Mouse (Mus musculus) hindbrain, embryonic 10.5 days (tissue): ENCODE results near the gene Dmxl2. TPM values are rescaled to one million over a fixed set of nuclear protein-coding genes. Genes with fewer than 3 reads are reported as not detected.

Experiments
- DNase-seq: peaks from one replicate; pipeline ENCODE4 v3.0.0-alpha.2; 2017; ENCODE audit warnings: low spot score
- H3K27ac ChIP-seq: fragments of 300-500 bp; sonication (generic); 2 replicates; pipeline ENCODE4 v1.5.1; 2016; ENCODE audit warnings: mild to moderate bottlenecking, moderate library complexity
- H3K27me3 ChIP-seq: fragments of 300-500 bp; sonication (generic); 2 replicates; pipeline ENCODE4 v1.6.1; 2016; ENCODE audit warnings: mild to moderate bottlenecking; ENCODE audit not compliant: poor library complexity, insufficient read depth, severe bottlenecking
- H3K36me3 ChIP-seq: fragments of 300-500 bp; sonication (generic); 2 replicates; pipeline ENCODE4 v1.6.1; 2016; ENCODE audit warnings: mild to moderate bottlenecking, moderate library complexity
- H3K4me1 ChIP-seq: fragments of 300-500 bp; sonication (generic); replicated peaks from 2 replicates; pipeline ENCODE4 v1.6.1; 2016; ENCODE audit warnings: mild to moderate bottlenecking
- H3K4me3 ChIP-seq: fragments of 300-500 bp; sonication (generic); 2 replicates; pipeline ENCODE4 v1.5.1; 2016; ENCODE audit warnings: mild to moderate bottlenecking, moderate library complexity
- H3K9me3 ChIP-seq: fragments of 300-500 bp; sonication (generic); 2 replicates; pipeline ENCODE4 v1.6.1; 2016; ENCODE audit warnings: mild to moderate bottlenecking, moderate library complexity
- WGBS: fragments of 180-500 bp; shearing (Covaris S2); methylation state at CpG from one replicate; pipeline ENCODE4 v1.1.7; 2016; 5-methylcytosine and 5-hydroxymethylcytosine counted together
- polyA plus RNA-seq: library from polyadenylated mRNA; unstranded; fragments of >200 nt; fragmentation: Nextera tagmentation; extraction: Ambion mirVana; gene quantifications from 2 replicates; pipeline ENCODE4 v1.2.1, GENCODE M21; 2016

The Dmxl2 gene
- polyA plus RNA-seq, 1 experiment from 2014 or later: 10.7 TPM

GRCm38 (mm10) chr9:54531421-54531820 is 30.0 kb upstream of the Dmxl2 start:
- Histone ChIP-seq H3K27me3 (no peaks in the 10 kb centered on the region), H3K36me3 (no peaks in the 10 kb centered on the region)
- DNase-seq: no peak

DNA sequence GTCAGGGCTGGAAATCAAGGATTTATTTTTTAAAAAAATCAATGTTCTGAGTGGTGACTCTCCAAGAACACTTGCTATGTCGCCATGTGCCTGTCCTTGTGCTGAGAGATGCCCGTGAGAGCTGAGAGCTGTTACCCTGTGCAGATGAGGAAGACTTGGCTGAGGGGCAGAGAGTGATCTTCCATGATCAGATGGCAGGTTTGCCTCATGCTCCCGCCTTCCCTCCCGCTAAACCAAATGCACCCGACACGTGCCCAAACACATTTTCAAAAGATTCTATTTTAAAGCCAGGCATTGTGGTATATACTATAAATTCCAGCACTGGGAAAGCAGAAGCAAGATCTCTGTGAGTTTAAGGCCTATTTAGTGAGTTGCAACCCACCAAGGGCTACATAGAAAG is 29.4 kb upstream of the Dmxl2 start:
- H3K27ac ChIP-seq: no peak overlapping the region
- WGBS: 91% methylated on average over 6 of the region's 6 CpGs
- no peak for DNase-seq
- no peaks in the 10 kb centered on the region for H3K4me1 ChIP-seq
- H3K36me3 ChIP-seq: no peaks in the 10 kb centered on the region
- no peaks in the 10 kb centered on the region for H3K9me3 ChIP-seq
- no peaks in the 10 kb centered on the region for H3K27me3 ChIP-seq
- H3K4me3 ChIP-seq: no peak overlapping the region

More at GRCm38 (mm10) chr9:54531421-54531820, 30.0 kb upstream of the Dmxl2 start:
- H3K4me3 ChIP-seq: no peak overlapping the region
- H3K27ac ChIP-seq: no peak overlapping the region
- no peaks in the 10 kb centered on the region for H3K9me3 ChIP-seq
- H3K4me1 ChIP-seq: no peaks in the 10 kb centered on the region

- no peaks in the 10 kb centered on the region for H3K9me3 ChIP-seq
- no peak for DNase-seq
- WGBS: 87% methylated on average over 2 of the region's 2 CpGs
- no peak overlapping the region for H3K4me3 ChIP-seq
- H3K4me1 ChIP-seq: no peaks in the 10 kb centered on the region
- no peaks in the 10 kb centered on the region for H3K27me3 ChIP-seq
- no peak overlapping the region for H3K27ac ChIP-seq
- no peaks in the 10 kb centered on the region for H3K36me3 ChIP-seq
Measured at GRCm38 (mm10) chr9:54529950-54530349, 28.5 kb upstream of the Dmxl2 start.

GRCm38 (mm10) chr9:54527694-54528093 is 26.3 kb upstream of the Dmxl2 start:
- no peaks in the 10 kb centered on the region for H3K4me1 ChIP-seq
- no peak overlapping the region for H3K4me3 ChIP-seq
- H3K36me3 ChIP-seq: no peaks in the 10 kb centered on the region
- no peak for DNase-seq
- H3K27ac ChIP-seq: no peak overlapping the region
- 77% methylated on average over 7 of the region's 7 CpGs for WGBS
- no peaks in the 10 kb centered on the region for H3K9me3 ChIP-seq
- H3K27me3 ChIP-seq: no peaks in the 10 kb centered on the region

DNA sequence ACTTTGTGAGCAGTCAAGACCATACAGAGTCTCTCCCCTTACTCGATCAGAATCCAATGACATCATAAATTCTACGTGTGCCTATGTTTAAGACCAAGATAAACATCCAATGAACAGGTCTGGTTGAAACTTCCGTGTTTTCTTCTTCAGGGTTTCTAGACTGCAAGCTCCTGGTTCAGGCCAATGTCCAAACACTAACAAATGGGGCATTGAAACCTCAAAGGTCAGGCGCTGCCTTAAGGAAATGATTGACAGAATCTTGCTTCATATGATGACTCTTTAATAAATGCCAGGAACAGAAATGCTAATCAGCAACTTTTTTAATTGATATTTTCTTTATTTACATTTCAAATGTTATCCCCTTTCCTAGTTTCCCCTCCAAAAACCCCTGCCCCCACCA is 18.9 kb upstream of the Dmxl2 start:
- Histone ChIP-seq H3K27me3 (no peaks in the 10 kb centered on the region), H3K36me3 (no peaks in the 10 kb centered on the region), H3K27ac (no peak overlapping the region), H3K4me1 (no peaks in the 10 kb centered on the region), H3K9me3 (no peaks in the 10 kb centered on the region), H3K4me3 (no peak overlapping the region)
- no peak for DNase-seq
- 87% methylated on average over 4 of the region's 4 CpGs for WGBS

DNA sequence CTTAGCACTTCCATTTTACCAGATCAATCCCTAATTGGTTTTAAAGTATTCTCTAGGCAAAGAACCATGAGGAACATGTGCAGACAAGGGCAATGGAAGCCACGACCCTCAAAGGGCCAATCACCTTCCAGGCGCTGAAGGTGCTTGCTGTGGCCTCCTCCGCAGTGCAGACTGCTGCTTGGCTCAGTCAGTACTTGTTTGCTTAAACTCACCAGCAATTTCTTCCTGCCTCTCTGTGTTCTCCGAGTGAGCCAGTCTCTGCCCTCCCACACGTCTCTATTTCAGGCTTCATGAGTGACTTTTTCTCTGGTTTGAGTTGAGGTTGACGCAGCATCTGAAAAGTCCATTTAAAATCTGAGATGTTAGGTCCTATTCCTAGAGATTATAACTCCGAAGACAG is 17.5 kb upstream of the Dmxl2 start:
- H3K36me3 ChIP-seq: no peaks in the 10 kb centered on the region
- no peaks in the 10 kb centered on the region for H3K27me3 ChIP-seq
- no peak overlapping the region for H3K4me3 ChIP-seq
- WGBS: 74% methylated on average over 7 of the region's 7 CpGs
- no peaks in the 10 kb centered on the region for H3K4me1 ChIP-seq
- H3K9me3 ChIP-seq: no peaks in the 10 kb centered on the region
- no peak overlapping the region for H3K27ac ChIP-seq
- DNase-seq: no peak

DNA sequence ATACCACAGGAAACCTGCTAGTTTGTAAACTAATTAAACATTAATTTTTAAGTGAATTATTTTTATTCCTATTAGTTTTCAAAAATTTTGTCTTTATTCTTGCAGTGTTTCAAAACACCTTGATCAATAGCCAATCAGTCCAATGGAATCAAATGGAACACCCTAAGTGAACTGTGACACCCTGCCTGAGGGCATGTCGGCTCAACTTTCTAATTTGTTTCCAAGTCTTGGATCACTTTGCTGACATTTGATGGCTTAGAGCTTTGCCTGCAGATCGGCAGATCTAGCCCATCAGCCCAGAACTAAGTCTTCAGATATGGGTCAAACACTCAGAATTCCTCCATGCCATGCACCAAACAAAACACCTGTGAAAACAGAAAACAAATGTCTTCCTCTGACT is 14.6 kb upstream of the Dmxl2 start:
- Histone ChIP-seq H3K27ac (no peak overlapping the region), H3K9me3 (no peaks in the 10 kb centered on the region), H3K4me3 (no peak overlapping the region), H3K36me3 (no peaks in the 10 kb centered on the region), H3K27me3 (no peaks in the 10 kb centered on the region), H3K4me1 (no peaks in the 10 kb centered on the region)
- no peak for DNase-seq
- WGBS: 78% methylated on average over 2 of the region's 2 CpGs

GRCm38 (mm10) chr9:54502873-54503272 is 1.4 kb upstream of the Dmxl2 start:
- H3K36me3 ChIP-seq: no peaks in the 10 kb centered on the region
- H3K27me3 ChIP-seq: peaks cover 18% of the 10 kb centered on the region
- no peak for DNase-seq
- no peak overlapping the region for H3K27ac ChIP-seq
- H3K4me1 ChIP-seq: peaks cover 27% of the 10 kb centered on the region
- H3K4me3 ChIP-seq: peak overlapping the region; percentile 91
- H3K9me3 ChIP-seq: no peaks in the 10 kb centered on the region
- 10% methylated on average over 12 of the region's 12 CpGs for WGBS

GRCm38 (mm10) chr9:54502111-54502495 is 677 bp upstream of the Dmxl2 start:
- Histone ChIP-seq H3K4me3 (peak overlapping the region; percentile 91), H3K9me3 (no peaks in the 10 kb centered on the region), H3K27ac (peak overlapping the region; percentile 91; the same call in 1 of the 2 replicates), H3K36me3 (no peaks in the 10 kb centered on the region), H3K27me3 (peaks cover 18% of the 10 kb centered on the region), H3K4me1 (peaks cover 27% of the 10 kb centered on the region)
- no peak for DNase-seq
- 5% methylated on average over 13 of the region's 13 CpGs for WGBS

- no peak for DNase-seq
- Histone ChIP-seq H3K4me1 (peaks cover 27% of the 10 kb centered on the region), H3K4me3 (peak overlapping the region; percentile 91), H3K27me3 (peaks cover 18% of the 10 kb centered on the region), H3K27ac (peak overlapping the region; percentile 91), H3K9me3 (no peaks in the 10 kb centered on the region), H3K36me3 (no peaks in the 10 kb centered on the region)
- WGBS: under 1% methylated on average over 43 of the region's 43 CpGs
Measured at GRCm38 (mm10) chr9:54500832-54501452, 484 bp downstream of the Dmxl2 start.

GRCm38 (mm10) chr9:54499791-54500190 is 1.6 kb downstream of the Dmxl2 start:
- Histone ChIP-seq H3K36me3 (no peaks in the 10 kb centered on the region), H3K27me3 (peaks cover 16% of the 10 kb centered on the region), H3K9me3 (no peaks in the 10 kb centered on the region), H3K4me1 (peaks cover 27% of the 10 kb centered on the region), H3K4me3 (no peak overlapping the region), H3K27ac (no peak overlapping the region)
- no peak for DNase-seq
- WGBS: 86% methylated on average over 3 of the region's 3 CpGs

DNA sequence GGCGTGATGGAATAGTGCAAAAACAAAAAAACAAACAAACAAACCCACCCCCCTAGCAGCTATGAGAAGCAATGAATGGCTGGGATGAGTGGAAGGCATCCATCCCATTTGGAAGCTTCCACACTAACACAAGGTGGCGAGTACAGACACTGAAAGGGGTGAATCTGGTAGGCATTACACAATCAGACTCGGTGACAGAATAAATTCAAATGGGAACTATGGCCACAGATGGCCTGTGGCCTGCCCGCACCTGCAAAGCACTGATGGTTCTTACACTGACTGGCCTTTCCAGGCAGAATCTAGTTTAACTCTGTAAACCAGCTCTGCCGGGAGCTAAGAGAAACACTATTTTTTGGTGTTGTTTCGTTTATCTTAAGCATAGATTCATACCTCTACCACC is 2.1 kb downstream of the Dmxl2 start:
- WGBS: 84% methylated on average over 6 of the region's 6 CpGs
- H3K4me1 ChIP-seq: peaks cover 27% of the 10 kb centered on the region
- H3K9me3 ChIP-seq: no peaks in the 10 kb centered on the region
- H3K4me3 ChIP-seq: no peak overlapping the region
- no peak overlapping the region for H3K27ac ChIP-seq
- no peak for DNase-seq
- H3K27me3 ChIP-seq: peaks cover 15% of the 10 kb centered on the region
- no peaks in the 10 kb centered on the region for H3K36me3 ChIP-seq

DNA sequence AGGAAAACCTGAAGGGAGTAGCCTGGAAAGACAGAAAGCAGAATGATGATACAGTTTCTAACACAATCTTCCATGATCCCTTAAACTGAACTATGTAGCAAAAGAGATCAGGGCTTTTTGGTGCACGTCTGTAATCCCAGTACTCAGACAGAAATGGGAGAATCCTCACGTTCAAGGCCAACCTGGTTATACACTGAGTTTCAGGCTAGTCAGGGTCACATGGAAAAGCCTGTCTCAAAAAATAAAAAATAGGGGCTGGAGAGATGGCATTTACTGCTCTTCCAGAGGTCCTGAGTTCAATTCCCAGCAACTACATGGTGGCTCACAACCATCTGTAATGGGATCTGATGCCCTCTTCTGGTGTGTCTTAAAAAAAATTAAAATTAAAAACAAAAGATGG is 11.0 kb downstream of the Dmxl2 start:
- no peak for DNase-seq
- Histone ChIP-seq H3K4me3 (no peak overlapping the region), H3K36me3 (no peaks in the 10 kb centered on the region), H3K27me3 (no peaks in the 10 kb centered on the region), H3K4me1 (no peaks in the 10 kb centered on the region), H3K27ac (no peak overlapping the region), H3K9me3 (no peaks in the 10 kb centered on the region)
- WGBS: 93% methylated on average over 2 of the region's 2 CpGs

DNA sequence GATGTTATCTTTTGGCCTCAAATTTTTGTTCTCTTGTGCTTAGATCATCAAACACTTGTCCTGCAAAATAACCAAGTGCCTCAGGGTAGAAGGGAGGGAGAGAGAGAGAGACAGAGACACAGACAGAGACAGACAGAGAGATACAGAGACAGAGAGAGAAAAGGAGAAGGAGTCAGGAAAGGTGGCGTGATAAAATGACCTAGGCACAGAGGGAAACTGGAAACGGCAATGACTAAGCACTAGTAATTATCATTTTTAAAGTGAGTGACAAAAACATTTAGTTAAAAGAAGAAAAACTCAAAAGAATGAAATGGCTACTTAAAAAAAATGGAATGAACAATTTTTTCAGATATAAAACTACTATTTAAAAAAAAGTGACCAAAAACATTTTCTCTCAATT is 11.8 kb downstream of the Dmxl2 start:
- H3K27ac ChIP-seq: no peak overlapping the region
- no peaks in the 10 kb centered on the region for H3K4me1 ChIP-seq
- DNase-seq: no peak
- 93% methylated on average over 2 of the region's 2 CpGs for WGBS
- no peak overlapping the region for H3K4me3 ChIP-seq
- no peaks in the 10 kb centered on the region for H3K36me3 ChIP-seq
- H3K9me3 ChIP-seq: no peaks in the 10 kb centered on the region
- H3K27me3 ChIP-seq: no peaks in the 10 kb centered on the region
